Mouse (Mus musculus): Measurements from ENCODE around the gene Krtap4-9. TPM values are rescaled to one million over a fixed set of nuclear protein-coding genes. Genes with fewer than 3 reads are reported as not detected.
"Not testable (repeated sequence)": the region's sequence is repeated elsewhere in the genome, so short reads cannot be mapped to it uniquely, and the experiment has no call there.

Krtap4-9 gene
- polyA plus RNA-seq, 1 experiment from 2014 or later = not detected

- H3K36me3 ChIP-seq (ENCODE audit: control insufficient read depth, insufficient read depth) = no peaks in the 10 kb centered on the region
- 83% methylated on average over 2 of the region's 2 CpGs for WGBS
- no peak within 1 kb of the TSS for H3K4me3 ChIP-seq (ENCODE audit: low read depth, low read length)
- no peaks in the 10 kb centered on the region for H3K27me3 ChIP-seq (replicated peaks; ENCODE audit: control insufficient read depth, insufficient read depth, low read length)
- no peaks in the 10 kb centered on the region for H3K9me3 ChIP-seq (ENCODE audit: control insufficient read depth)
- H3K9ac ChIP-seq (ENCODE audit: low read depth, low read length) = no peak within 1 kb of the TSS
- no peak for TF ChIP-seq CTCF (IDR thresholded peaks at IDR 0.05; ENCODE audit: low read depth)
- H3K4me1 ChIP-seq (replicated peaks; ENCODE audit: control insufficient read depth, insufficient read depth, low read length) = no peaks in the 10 kb centered on the region
- no peak within 1 kb of the TSS for H3K4me2 ChIP-seq (replicated peaks; ENCODE audit: low read depth)
- no peak within 1 kb of the TSS for H3K27ac ChIP-seq (ENCODE audit: low read depth, low read length)
- no peak for ATAC-seq
Observed at GRCm38 (mm10) chr11:99793367-99793766, 8.4 kb downstream of the Krtap4-9 start, which contains the start of gene Gm11596. Gm11596 (minus strand) TSS chr11:99793467.

GRCm38 (mm10) chr11:99798832-99799231 is 13.8 kb downstream of the Krtap4-9 start, which contains the start of gene Gm11569:
Gm11569 (minus strand) TSS chr11:99798932.
- not testable (repeated sequence) for H3K9ac ChIP-seq (ENCODE audit: low read depth, low read length); H3K4me3 ChIP-seq (ENCODE audit: low read depth, low read length); H3K27me3 ChIP-seq (replicated peaks; ENCODE audit: control insufficient read depth, insufficient read depth, low read length); H3K4me2 ChIP-seq (replicated peaks; ENCODE audit: low read depth); H3K27ac ChIP-seq (ENCODE audit: low read depth, low read length); H3K36me3 ChIP-seq (ENCODE audit: control insufficient read depth, insufficient read depth); H3K4me1 ChIP-seq (replicated peaks; ENCODE audit: control insufficient read depth, insufficient read depth, low read length); ATAC-seq; H3K9me3 ChIP-seq (ENCODE audit: control insufficient read depth)
- no CpG with 5 or more reads among the region's 1 CpGs for WGBS

GRCm38 (mm10) chr11:99804346-99804745 is 19.3 kb downstream of the Krtap4-9 start, which contains the start of gene Gm11554:
Gm11554 (minus strand) TSS chr11:99804446.
- H3K36me3 ChIP-seq (ENCODE audit: control insufficient read depth, insufficient read depth); H3K4me3 ChIP-seq (ENCODE audit: low read depth, low read length); H3K27ac ChIP-seq (ENCODE audit: low read depth, low read length); H3K9me3 ChIP-seq (ENCODE audit: control insufficient read depth); H3K4me1 ChIP-seq (replicated peaks; ENCODE audit: control insufficient read depth, insufficient read depth, low read length); H3K4me2 ChIP-seq (replicated peaks; ENCODE audit: low read depth); H3K9ac ChIP-seq (ENCODE audit: low read depth, low read length); H3K27me3 ChIP-seq (replicated peaks; ENCODE audit: control insufficient read depth, insufficient read depth, low read length); ATAC-seq: not testable (repeated sequence)
- no CpG with 5 or more reads among the region's 1 CpGs for WGBS

GRCm38 (mm10) chr11:99809792-99810191 is 24.8 kb downstream of the Krtap4-9 start, which contains the start of gene Krtap4-13:
Krtap4-13 (minus strand) TSS chr11:99809892.
- not testable (repeated sequence) for H3K27me3 ChIP-seq (replicated peaks; ENCODE audit: control insufficient read depth, insufficient read depth, low read length); H3K4me3 ChIP-seq (ENCODE audit: low read depth, low read length); H3K9ac ChIP-seq (ENCODE audit: low read depth, low read length); H3K27ac ChIP-seq (ENCODE audit: low read depth, low read length); H3K36me3 ChIP-seq (ENCODE audit: control insufficient read depth, insufficient read depth); H3K4me1 ChIP-seq (replicated peaks; ENCODE audit: control insufficient read depth, insufficient read depth, low read length); ATAC-seq; H3K9me3 ChIP-seq (ENCODE audit: control insufficient read depth); H3K4me2 ChIP-seq (replicated peaks; ENCODE audit: low read depth)

GRCm38 (mm10) chr11:99815566-99815965 is 30.6 kb downstream of the Krtap4-9 start, which contains the start of gene Gm11564:
Gm11564 (minus strand) TSS chr11:99815666.
- not testable (repeated sequence) for H3K27me3 ChIP-seq (replicated peaks; ENCODE audit: control insufficient read depth, insufficient read depth, low read length); ATAC-seq; H3K36me3 ChIP-seq (ENCODE audit: control insufficient read depth, insufficient read depth); H3K4me2 ChIP-seq (replicated peaks; ENCODE audit: low read depth); H3K9me3 ChIP-seq (ENCODE audit: control insufficient read depth); H3K27ac ChIP-seq (ENCODE audit: low read depth, low read length); H3K4me3 ChIP-seq (ENCODE audit: low read depth, low read length); H3K9ac ChIP-seq (ENCODE audit: low read depth, low read length); H3K4me1 ChIP-seq (replicated peaks; ENCODE audit: control insufficient read depth, insufficient read depth, low read length)
- WGBS = 82% methylated on average over 2 of the region's 2 CpGs

Other genes starting within 250 kb of the Krtap4-9 start
- not detected in 2 replicates for gene Krt40, start 242.0 kb upstream of the Krtap4-9 start, polyA plus RNA-seq (2015; fragmentation: Nextera tagmentation; extraction: Ambion mirVana)
- gene Krtap3-3, start 234.3 kb upstream of the Krtap4-9 start, polyA plus RNA-seq (2015; fragmentation: Nextera tagmentation; extraction: Ambion mirVana) = not detected in 2 replicates
- not detected in 2 replicates for gene Krtap3-2, start 228.3 kb upstream of the Krtap4-9 start, polyA plus RNA-seq (2015; fragmentation: Nextera tagmentation; extraction: Ambion mirVana)
- not detected in 2 replicates for gene Gm11939, start 225.7 kb upstream of the Krtap4-9 start, polyA plus RNA-seq (2015; fragmentation: Nextera tagmentation; extraction: Ambion mirVana)
- gene Krtap3-1, start 218.6 kb upstream of the Krtap4-9 start, polyA plus RNA-seq (2015; fragmentation: Nextera tagmentation; extraction: Ambion mirVana) = 3.4 and 4.2 TPM in 2 replicates
- not detected in 2 replicates for gene Krtap1-5, start 204.2 kb upstream of the Krtap4-9 start, polyA plus RNA-seq (2015; fragmentation: Nextera tagmentation; extraction: Ambion mirVana)
- not detected in 2 replicates for gene Krtap1-4, start 201.5 kb upstream of the Krtap4-9 start, polyA plus RNA-seq (2015; fragmentation: Nextera tagmentation; extraction: Ambion mirVana)
- gene Krtap1-3, start 193.9 kb upstream of the Krtap4-9 start, polyA plus RNA-seq (2015; fragmentation: Nextera tagmentation; extraction: Ambion mirVana) = not detected in 2 replicates
- not detected in 2 replicates for gene Krtap9-3, start 187.1 kb upstream of the Krtap4-9 start, polyA plus RNA-seq (2015; fragmentation: Nextera tagmentation; extraction: Ambion mirVana)
- not detected in 2 replicates for gene Gm11938, start 181.9 kb upstream of the Krtap4-9 start, polyA plus RNA-seq (2015; fragmentation: Nextera tagmentation; extraction: Ambion mirVana)
- gene Gm11937, start 175.0 kb upstream of the Krtap4-9 start, polyA plus RNA-seq (2015; fragmentation: Nextera tagmentation; extraction: Ambion mirVana) = not detected in 2 replicates
- not detected in 2 replicates for gene Krtap2-4, start 170.4 kb upstream of the Krtap4-9 start, polyA plus RNA-seq (2015; fragmentation: Nextera tagmentation; extraction: Ambion mirVana)
- not detected in 2 replicates for gene Gm11562, start 164.8 kb upstream of the Krtap4-9 start, polyA plus RNA-seq (2015; fragmentation: Nextera tagmentation; extraction: Ambion mirVana)
- gene Krtap4-1, start 157.0 kb upstream of the Krtap4-9 start, polyA plus RNA-seq (2015; fragmentation: Nextera tagmentation; extraction: Ambion mirVana) = not detected in 2 replicates
- gene Krtap4-2, start 150.1 kb upstream of the Krtap4-9 start, polyA plus RNA-seq (2015; fragmentation: Nextera tagmentation; extraction: Ambion mirVana) = not detected in 2 replicates
- not detected in 2 replicates for gene Krtap4-7, start 141.1 kb upstream of the Krtap4-9 start, polyA plus RNA-seq (2015; fragmentation: Nextera tagmentation; extraction: Ambion mirVana)
- not detected in 2 replicates for gene Gm11555, start 135.0 kb upstream of the Krtap4-9 start, polyA plus RNA-seq (2015; fragmentation: Nextera tagmentation; extraction: Ambion mirVana)
- gene Gm11563, start 126.2 kb upstream of the Krtap4-9 start, polyA plus RNA-seq (2015; fragmentation: Nextera tagmentation; extraction: Ambion mirVana) = not detected in 2 replicates
- gene Krtap4-6, start 119.2 kb upstream of the Krtap4-9 start, polyA plus RNA-seq (2015; fragmentation: Nextera tagmentation; extraction: Ambion mirVana) = not detected in 2 replicates
- gene Gm14190, start 94.5 kb upstream of the Krtap4-9 start, polyA plus RNA-seq (2015; fragmentation: Nextera tagmentation; extraction: Ambion mirVana) = not detected in 2 replicates
- not detected in 2 replicates for gene Gm14180, start 50.9 kb upstream of the Krtap4-9 start, polyA plus RNA-seq (2015; fragmentation: Nextera tagmentation; extraction: Ambion mirVana)
- not detected in 2 replicates for gene Gm11595, start 12.3 kb upstream of the Krtap4-9 start, polyA plus RNA-seq (2015; fragmentation: Nextera tagmentation; extraction: Ambion mirVana)
- gene Krtap4-8, start 4.5 kb upstream of the Krtap4-9 start, polyA plus RNA-seq (2015; fragmentation: Nextera tagmentation; extraction: Ambion mirVana) = not detected in 2 replicates
- gene Gm11596, start 8.3 kb downstream of the Krtap4-9 start, polyA plus RNA-seq (2015; fragmentation: Nextera tagmentation; extraction: Ambion mirVana) = not detected in 2 replicates
- not detected in 2 replicates for gene Gm11569, start 13.7 kb downstream of the Krtap4-9 start, polyA plus RNA-seq (2015; fragmentation: Nextera tagmentation; extraction: Ambion mirVana)
- gene Gm11554, start 19.2 kb downstream of the Krtap4-9 start, polyA plus RNA-seq (2015; fragmentation: Nextera tagmentation; extraction: Ambion mirVana) = not detected in 2 replicates
- gene Krtap4-13, start 24.7 kb downstream of the Krtap4-9 start, polyA plus RNA-seq (2015; fragmentation: Nextera tagmentation; extraction: Ambion mirVana) = not detected in 2 replicates
- not detected in 2 replicates for gene Gm11564, start 30.5 kb downstream of the Krtap4-9 start, polyA plus RNA-seq (2015; fragmentation: Nextera tagmentation; extraction: Ambion mirVana)
- gene 2300003K06Rik, start 52.9 kb downstream of the Krtap4-9 start, polyA plus RNA-seq (2015; fragmentation: Nextera tagmentation; extraction: Ambion mirVana) = not detected in 2 replicates
- gene Krtap4-16, start 66.4 kb downstream of the Krtap4-9 start, polyA plus RNA-seq (2015; fragmentation: Nextera tagmentation; extraction: Ambion mirVana) = 0.16 TPM in 1 of 2 replicates, not detected in the other
- gene Gm11568, start 72.7 kb downstream of the Krtap4-9 start, polyA plus RNA-seq (2015; fragmentation: Nextera tagmentation; extraction: Ambion mirVana) = not detected in 2 replicates
- gene Gm11559, start 79.3 kb downstream of the Krtap4-9 start, polyA plus RNA-seq (2015; fragmentation: Nextera tagmentation; extraction: Ambion mirVana) = not detected in 2 replicates
- gene Krtap9-1, start 88.2 kb downstream of the Krtap4-9 start, polyA plus RNA-seq (2015; fragmentation: Nextera tagmentation; extraction: Ambion mirVana) = not detected in 2 replicates
- gene Gm11567, start 94.0 kb downstream of the Krtap4-9 start, polyA plus RNA-seq (2015; fragmentation: Nextera tagmentation; extraction: Ambion mirVana) = not detected in 2 replicates
- not detected in 2 replicates for gene Krtap31-1, start 122.7 kb downstream of the Krtap4-9 start, polyA plus RNA-seq (2015; fragmentation: Nextera tagmentation; extraction: Ambion mirVana)
- not detected in 2 replicates for gene Gm11565, start 129.6 kb downstream of the Krtap4-9 start, polyA plus RNA-seq (2015; fragmentation: Nextera tagmentation; extraction: Ambion mirVana)
- not detected in 2 replicates for gene Krtap31-2, start 151.1 kb downstream of the Krtap4-9 start, polyA plus RNA-seq (2015; fragmentation: Nextera tagmentation; extraction: Ambion mirVana)
- not detected in 2 replicates for gene Krtap9-5, start 163.3 kb downstream of the Krtap4-9 start, polyA plus RNA-seq (2015; fragmentation: Nextera tagmentation; extraction: Ambion mirVana)
- not detected in 2 replicates for gene Krtap29-1, start 193.9 kb downstream of the Krtap4-9 start, polyA plus RNA-seq (2015; fragmentation: Nextera tagmentation; extraction: Ambion mirVana)
- gene Krtap16-1, start 201.4 kb downstream of the Krtap4-9 start, polyA plus RNA-seq (2015; fragmentation: Nextera tagmentation; extraction: Ambion mirVana) = not detected in 2 replicates
- gene Krtap17-1, start 208.8 kb downstream of the Krtap4-9 start, polyA plus RNA-seq (2015; fragmentation: Nextera tagmentation; extraction: Ambion mirVana) = 0.16 TPM in 1 of 2 replicates, not detected in the other
- gene Krt33a, start 231.0 kb downstream of the Krtap4-9 start, polyA plus RNA-seq (2015; fragmentation: Nextera tagmentation; extraction: Ambion mirVana) = not detected in 2 replicates
- gene Krt33b, start 244.7 kb downstream of the Krtap4-9 start, polyA plus RNA-seq (2015; fragmentation: Nextera tagmentation; extraction: Ambion mirVana) = not detected in 2 replicates